9 mouse cellular contexts compared by ENCODE assay signal in genomic region chr6:29435940-29436451, GRCm38 (mm10). TPM values are rescaled to one million over a fixed set of nuclear protein-coding genes. Genes with fewer than 3 reads are reported as not detected.
A peak's percentile ranks its signal among the peaks of the same experiment; 100 is the strongest.
DNase-seq lines count a peak whose midpoint lies in the region; ATAC-seq and TF ChIP-seq lines count a peak whose summit lies in the region.
"Had no signal": no experiment of that assay in that cellular context is flagged by ENCODE, and none has a peak within 500 bp of the region (broad histone marks: within the 10 kb centered on the region; RNA-seq: fewer than 3 reads in every experiment).

No protein-coding gene starts in this region.

- intact Hi-C loops in left cerebral cortex, postnatal 25 days (cut with DNase I): no loop called here
- intact Hi-C loops in left cerebral cortex, postnatal 14 days (cut with DNase I): no loop called here

- H3K4me3 ChIP-seq in E14TG2a.4 (replicated peaks; ENCODE audit: low read length): peak overlapping the region; percentile 73; the same call in 1 of the 2 replicates
- H3K4me3 ChIP-seq in hindbrain, embryonic 16.5 days (ENCODE audit: low read length): peak overlapping the region; percentile 0; the same call in 1 of the 2 replicates
- H3K4me3 ChIP-seq in neural tube, embryonic 15.5 days (replicated peaks): peak overlapping the region; percentile 45

- H3K9me3 ChIP-seq in E14TG2a.4 (ENCODE audit: low read length): no peaks in the 10 kb centered on the region
- H3K9me3 ChIP-seq in hindbrain, embryonic 16.5 days (ENCODE audit: control insufficient read depth, low read length): no peaks in the 10 kb centered on the region
- H3K9me3 ChIP-seq in neural tube, embryonic 15.5 days (replicated peaks): no peaks in the 10 kb centered on the region

- peak; percentile 44 for DNase-seq in R1 (ENCODE audit: low read depth, low spot score)
- DNase-seq in gastrocnemius, postnatal 10 days: peak; percentile 62
- no peak for DNase-seq in left cerebral cortex, postnatal 25 days (ENCODE audit: low spot score in 2 of 2)
- DNase-seq in left cerebral cortex, postnatal 14 days (ENCODE audit: low spot score in 2 of 2): no peak

- ATAC-seq in hindbrain, embryonic 16.5 days: peak; percentile 54
- ATAC-seq in neural tube, embryonic 15.5 days (ENCODE audit: low FRiP score): peak; percentile 58
- no peak for ATAC-seq in activated CD4-positive, CD25-positive, alpha-beta regulatory T cell, adult 4 months

- no peak overlapping the region for H3K9ac ChIP-seq in hindbrain, embryonic 16.5 days (ENCODE audit: low read depth, low read length)
- H3K9ac ChIP-seq in neural tube, embryonic 15.5 days (replicated peaks): peak overlapping the region; percentile 23; the same call in 1 of the 2 replicates

- 2% methylated on average over 6 of the region's 6 CpGs for WGBS in hindbrain, embryonic 16.5 days
- 10% methylated on average over 6 of the region's 6 CpGs for WGBS in neural tube, embryonic 15.5 days

- H3K27me3 ChIP-seq in E14TG2a.4 (ENCODE audit: insufficient read depth, low read length): peaks cover 63% of the 10 kb centered on the region
- H3K27me3 ChIP-seq in hindbrain, embryonic 16.5 days (replicated peaks; ENCODE audit: control insufficient read depth, insufficient read depth, low read length): peaks cover 18% of the 10 kb centered on the region
- H3K27me3 ChIP-seq in neural tube, embryonic 15.5 days (replicated peaks): peaks cover 45% of the 10 kb centered on the region

- peaks cover 53% of the 10 kb centered on the region for H3K4me1 ChIP-seq in E14TG2a.4 (replicated peaks; ENCODE audit: low read depth, low read length)
- H3K4me1 ChIP-seq in hindbrain, embryonic 16.5 days (ENCODE audit: control insufficient read depth, insufficient read depth, low read depth, low read length): peaks cover 25% of the 10 kb centered on the region
- H3K4me1 ChIP-seq in neural tube, embryonic 15.5 days: peaks cover 49% of the 10 kb centered on the region

- H3K36me3 ChIP-seq in E14TG2a.4 (ENCODE audit: insufficient read depth, low read length): no peaks in the 10 kb centered on the region
- H3K36me3 ChIP-seq in hindbrain, embryonic 16.5 days (ENCODE audit: control insufficient read depth, insufficient read depth, low read length): no peaks in the 10 kb centered on the region
- H3K36me3 ChIP-seq in neural tube, embryonic 15.5 days: no peaks in the 10 kb centered on the region

- no peak for TF ChIP-seq CTCF in E14TG2a.4 (conservative IDR thresholded peaks at IDR 0.05; ENCODE audit: low read length)

- peak overlapping the region; percentile 10 for H3K4me2 ChIP-seq in hindbrain, embryonic 16.5 days (ENCODE audit: low read length)
- peak overlapping the region; percentile 73 for H3K4me2 ChIP-seq in neural tube, embryonic 15.5 days

- H3K27ac ChIP-seq in hindbrain, embryonic 16.5 days (ENCODE audit: low read depth, low read length): peak overlapping the region; percentile 76
- H3K27ac ChIP-seq in neural tube, embryonic 15.5 days (replicated peaks): peak overlapping the region; percentile 76

RNA-seq across cellular contexts. Expression of gene Flnc, which starts 2.9 kb away (rescaled TPM):
- 100 to 1,000 TPM; 393 to 460 TPM for total RNA-seq in gastrocnemius, postnatal 10 days (2021)
- 2.7 and 5.1 TPM in 2 replicates for polyA plus RNA-seq in hindbrain, embryonic 16.5 days (2015; fragmentation: Nextera tagmentation; extraction: Ambion mirVana)
- polyA plus RNA-seq in neural tube, embryonic 15.5 days (2015; fragmentation: Nextera tagmentation; extraction: Ambion mirVana): 5.2 and 5.3 TPM in 2 replicates
- not detected for polyA plus RNA-seq in activated CD4-positive, CD25-positive, alpha-beta regulatory T cell, adult 4 months (2017; shearing (Covaris generic))
- 1 to 10 TPM; 1.5 to 1.6 TPM for total RNA-seq in left cerebral cortex, postnatal 25 days (2021)
- 1 to 10 TPM; 2.0 to 2.2 TPM for total RNA-seq in left cerebral cortex, postnatal 14 days (2021)

RNA-seq across cellular contexts. Expression of gene Atp6v1f, which starts 31.5 kb away (rescaled TPM):
- 100 to 1,000 TPM; 101 to 102 TPM for total RNA-seq in gastrocnemius, postnatal 10 days (2021)
- polyA plus RNA-seq in hindbrain, embryonic 16.5 days (2015; fragmentation: Nextera tagmentation; extraction: Ambion mirVana): 341 and 394 TPM in 2 replicates
- 347 and 386 TPM in 2 replicates for polyA plus RNA-seq in neural tube, embryonic 15.5 days (2015; fragmentation: Nextera tagmentation; extraction: Ambion mirVana)
- polyA plus RNA-seq in activated CD4-positive, CD25-positive, alpha-beta regulatory T cell, adult 4 months (2017; shearing (Covaris generic)): 100 to 1,000 TPM; 373 to 399 TPM
- 100 to 1,000 TPM; 250 to 257 TPM for total RNA-seq in left cerebral cortex, postnatal 25 days (2021)
- total RNA-seq in left cerebral cortex, postnatal 14 days (2021): 100 to 1,000 TPM; 253 to 268 TPM

RNA-seq across cellular contexts. Expression of gene Atp6v1fnb, which starts 35.2 kb away (rescaled TPM):
- under 1 TPM in 1 of 2 experiments, not detected in 1; 0.41 TPM for total RNA-seq in gastrocnemius, postnatal 10 days (2021)
- polyA plus RNA-seq in hindbrain, embryonic 16.5 days (2015; fragmentation: Nextera tagmentation; extraction: Ambion mirVana): 0.56 TPM in 1 of 2 replicates, not detected in the other
- polyA plus RNA-seq in neural tube, embryonic 15.5 days (2015; fragmentation: Nextera tagmentation; extraction: Ambion mirVana): 0.40 and 0.68 TPM in 2 replicates
- polyA plus RNA-seq in activated CD4-positive, CD25-positive, alpha-beta regulatory T cell, adult 4 months (2017; shearing (Covaris generic)): not detected
- total RNA-seq in left cerebral cortex, postnatal 25 days (2021): under 1 TPM in 1 of 2 experiments, not detected in 1; 0.53 TPM
- total RNA-seq in left cerebral cortex, postnatal 14 days (2021): 1 to 10 TPM in 1 of 2 experiments, under 1 TPM in 1; 0.70 to 1.3 TPM
- polyA plus RNA-seq: cortical plate, adult 2 months had no signal

RNA-seq across cellular contexts. Expression of gene Ccdc136, which starts 39.9 kb away (rescaled TPM):
- total RNA-seq in gastrocnemius, postnatal 10 days (2021): 10 to 100 TPM; 13.4 to 15.2 TPM
- 54.8 and 58.3 TPM in 2 replicates for polyA plus RNA-seq in hindbrain, embryonic 16.5 days (2015; fragmentation: Nextera tagmentation; extraction: Ambion mirVana)
- 49.2 and 53.6 TPM in 2 replicates for polyA plus RNA-seq in neural tube, embryonic 15.5 days (2015; fragmentation: Nextera tagmentation; extraction: Ambion mirVana)
- polyA plus RNA-seq in activated CD4-positive, CD25-positive, alpha-beta regulatory T cell, adult 4 months (2017; shearing (Covaris generic)): under 1 TPM; 0.21 to 0.54 TPM
- 10 to 100 TPM; 84.7 to 92.0 TPM for total RNA-seq in left cerebral cortex, postnatal 25 days (2021)
- 100 to 1,000 TPM in 1 of 2 experiments, 10 to 100 TPM in 1; 90.1 to 104 TPM for total RNA-seq in left cerebral cortex, postnatal 14 days (2021)

RNA-seq across cellular contexts. Expression of gene Opn1sw, which starts 47.7 kb away (rescaled TPM):
- under 1 TPM; 0.26 to 0.47 TPM for total RNA-seq in gastrocnemius, postnatal 10 days (2021)
- polyA plus RNA-seq in hindbrain, embryonic 16.5 days (2015; fragmentation: Nextera tagmentation; extraction: Ambion mirVana): 0.43 and 0.46 TPM in 2 replicates
- 0.22 and 0.61 TPM in 2 replicates for polyA plus RNA-seq in neural tube, embryonic 15.5 days (2015; fragmentation: Nextera tagmentation; extraction: Ambion mirVana)
- under 1 TPM; 0.23 to 0.52 TPM for polyA plus RNA-seq in activated CD4-positive, CD25-positive, alpha-beta regulatory T cell, adult 4 months (2017; shearing (Covaris generic))
- total RNA-seq in left cerebral cortex, postnatal 25 days (2021): under 1 TPM in 1 of 2 experiments, not detected in 1; 0.32 TPM
- under 1 TPM; 0.33 to 0.66 TPM for total RNA-seq in left cerebral cortex, postnatal 14 days (2021)

Comparison
In these comparisons a context has a peak if more than half of its experiments do, and no peak if none do; other contexts are left out.
1. H3K4me3 ChIP-seq: peak in every context shown above with its lines; median percentile 73 in E14TG2a.4; 45 in neural tube, embryonic 15.5 days; 0 in hindbrain, embryonic 16.5 days.
2. DNase-seq: peak in R1 (single experiment) and gastrocnemius, postnatal 10 days (single experiment); none in left cerebral cortex, postnatal 25 days (0 of 2) and left cerebral cortex, postnatal 14 days (0 of 2).
3. RNA of gene Flnc, which starts 2.9 kb away (total RNA-seq): 393 to 460 TPM in gastrocnemius, postnatal 10 days; 2.0 to 2.2 TPM in left cerebral cortex, postnatal 14 days and 1.5 to 1.6 TPM in left cerebral cortex, postnatal 25 days; every median in the first group is over 100 times any median in the second.